ENCODE assay signal across 30 mouse cellular contexts in the genomic region with DNA sequence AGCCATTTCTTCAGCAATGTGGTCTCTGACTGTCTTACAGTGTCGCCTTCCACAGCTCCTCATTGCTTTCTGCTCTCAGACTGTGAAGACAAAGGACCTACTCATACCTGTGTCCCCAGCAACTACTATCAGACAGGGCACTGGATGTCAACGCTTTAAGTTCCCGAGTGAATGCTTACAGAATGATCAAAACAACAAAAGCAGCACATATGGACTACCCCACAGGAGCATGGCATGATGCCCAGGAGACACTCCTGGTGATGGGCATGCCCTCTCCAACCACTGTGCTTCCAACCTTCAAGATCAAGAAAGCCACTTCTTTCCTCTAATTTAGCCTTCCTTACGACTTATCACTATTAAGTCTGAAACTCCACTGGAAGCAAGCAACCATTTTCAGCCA. TPM values are rescaled to one million over a fixed set of nuclear protein-coding genes. Genes with fewer than 3 reads are reported as not detected.
DNase-seq lines count a peak whose midpoint lies in the region; ATAC-seq and TF ChIP-seq lines count a peak whose summit lies in the region.
"Had no signal": no experiment of that assay in that cellular context is flagged by ENCODE, and none has a peak within 500 bp of the region (broad histone marks: within the 10 kb centered on the region; RNA-seq: fewer than 3 reads in every experiment).

No protein-coding gene starts in this region.

- WGBS in heart, adult 2 months, result 92% methylated on average over 4 of the region's 4 CpGs
- 87% methylated on average over 4 of the region's 4 CpGs for WGBS in liver, embryonic 12.5 days (ENCODE audit: insufficient replicate concordance)

- no peak for TF ChIP-seq CTCF in heart, adult 2 months (IDR thresholded peaks at IDR 0.05)

- no peak overlapping the region for H3K9ac ChIP-seq in heart, adult 2 months (ENCODE audit: low read depth, low read length)
- H3K9ac ChIP-seq in liver, embryonic 12.5 days, result no peak overlapping the region
- H3K9ac ChIP-seq: embryonic facial prominence, embryonic 15.5 days; heart, embryonic 15.5 days; hindbrain, embryonic 14.5 days; intestine, embryonic 15.5 days had no signal

- intact Hi-C loops in heart, adult 2 months (cut with DNase I), result no loop called here

- no peak for TF ChIP-seq POLR2A in heart, adult 2 months (IDR thresholded peaks at IDR 0.05; ENCODE audit: insufficient read depth, low read depth, low read length)

- DNase-seq in heart, adult 11 months, result peak; percentile 76
- no peak for DNase-seq in heart, adult 2 months
- DNase-seq in cerebellum, adult 11 months, result peak; percentile 46
- DNase-seq in cerebellum, adult 8-10 months, result peak; percentile 54
- peak; percentile 49 to 64 for DNase-seq in cerebellum, postnatal 14 days
- no peak for DNase-seq in thymus, adult 18-20 months
- DNase-seq in layer of hippocampus, adult 18-20 months (ENCODE audit: low spot score in 2 of 2), result no peak
- DNase-seq: adrenal gland, adult 2 months; adrenal gland, postnatal 25 days; embryo, embryonic 11 days; heart, adult 18-20 months; heart, postnatal 14 days; kidney, adult 18-20 months had no signal

- TF ChIP-seq EP300 in heart, adult 2 months (IDR thresholded peaks at IDR 0.05; ENCODE audit: insufficient read depth, low read depth, low read length), result no peak

- H3K9me3 ChIP-seq in liver, embryonic 12.5 days (replicated peaks), result no peaks in the 10 kb centered on the region
- H3K9me3 ChIP-seq: embryonic facial prominence, embryonic 15.5 days; forebrain, embryonic 10.5 days; heart, embryonic 15.5 days; intestine, embryonic 15.5 days had no signal

- H3K4me3 ChIP-seq in heart, adult 2 months, result no peak overlapping the region
- no peak overlapping the region for H3K4me3 ChIP-seq in liver, embryonic 12.5 days
- H3K4me3 ChIP-seq: embryonic facial prominence, embryonic 15.5 days; erythroblast, embryonic 14.5 days; forebrain, embryonic 10.5 days; heart, embryonic 15.5 days; intestine, embryonic 15.5 days had no signal

- no peaks in the 10 kb centered on the region for H3K4me1 ChIP-seq in heart, adult 2 months (ENCODE audit: control insufficient read depth, insufficient read depth, low read length)
- no peaks in the 10 kb centered on the region for H3K4me1 ChIP-seq in liver, embryonic 12.5 days
- H3K4me1 ChIP-seq: embryonic facial prominence, embryonic 15.5 days; forebrain, embryonic 10.5 days; heart, embryonic 15.5 days; intestine, embryonic 15.5 days had no signal

- no peak overlapping the region for H3K27ac ChIP-seq in heart, adult 2 months
- no peak overlapping the region for H3K27ac ChIP-seq in liver, embryonic 12.5 days
- H3K27ac ChIP-seq: embryonic facial prominence, embryonic 15.5 days; forebrain, embryonic 10.5 days; heart, embryonic 15.5 days; hindbrain, embryonic 14.5 days; intestine, embryonic 15.5 days had no signal

- no peaks in the 10 kb centered on the region for H3K27me3 ChIP-seq in heart, adult 2 months (ENCODE audit: control insufficient read depth, insufficient read depth, low read length)
- H3K27me3 ChIP-seq in liver, embryonic 12.5 days (replicated peaks), result no peaks in the 10 kb centered on the region
- H3K27me3 ChIP-seq: embryonic facial prominence, embryonic 15.5 days; heart, embryonic 15.5 days; intestine, embryonic 15.5 days; Patski had no signal

- no peaks in the 10 kb centered on the region for H3K79me2 ChIP-seq in heart, adult 2 months (replicated peaks; ENCODE audit: control insufficient read depth, insufficient read depth, low read length)

- H3K36me3 ChIP-seq in heart, adult 2 months (ENCODE audit: control insufficient read depth, insufficient read depth, low read length), result no peaks in the 10 kb centered on the region; the same call in 1 of the 2 replicates
- H3K36me3 ChIP-seq in liver, embryonic 12.5 days, result peaks cover 71% of the 10 kb centered on the region

- no peak for ATAC-seq in liver, embryonic 12.5 days
- ATAC-seq: activated CD4-positive, CD25-positive, alpha-beta regulatory T cell, adult 4 months; forebrain, embryonic 14.5 days; intestine, embryonic 15.5 days; Patski had no signal

- H3K4me2 ChIP-seq in liver, embryonic 12.5 days, result no peak overlapping the region
- H3K4me2 ChIP-seq: embryonic facial prominence, embryonic 15.5 days; heart, embryonic 11.5 days; heart, embryonic 15.5 days; hindbrain, embryonic 14.5 days; intestine, embryonic 15.5 days had no signal

RNA-seq across cellular contexts. Expression of a gene that starts 22.9 kb away (rescaled TPM):
- total RNA-seq in heart, adult 2 months (2021), result 10 to 100 TPM; 15.4 to 15.6 TPM
- polyA plus RNA-seq in heart, adult 2 months (2012; rRNA removed), result 9.1 and 9.5 TPM in 2 replicates
- polyA plus RNA-seq in liver, embryonic 12.5 days (2016; fragmentation: Nextera tagmentation; extraction: Ambion mirVana), result 11.9 and 13.3 TPM in 2 replicates
- total RNA-seq in layer of hippocampus, adult 18-20 months (2021), result 10 to 100 TPM; 16.0 to 18.3 TPM

RNA-seq across cellular contexts. Expression of a gene that starts 23.2 kb away (rescaled TPM):
- total RNA-seq in heart, adult 2 months (2021), result 1 to 10 TPM; 5.4 to 6.0 TPM
- polyA plus RNA-seq in heart, adult 2 months (2012; rRNA removed), result 3.9 and 6.9 TPM in 2 replicates
- polyA plus RNA-seq in liver, embryonic 12.5 days (2016; fragmentation: Nextera tagmentation; extraction: Ambion mirVana), result 6.6 and 7.1 TPM in 2 replicates
- 10 to 100 TPM; 34.4 to 34.7 TPM for total RNA-seq in layer of hippocampus, adult 18-20 months (2021)

RNA-seq across cellular contexts. Expression of a gene that starts 40.1 kb away (rescaled TPM):
- total RNA-seq in heart, adult 2 months (2021), result under 1 TPM in 1 of 2 experiments, not detected in 1; 0.18 TPM
- 0.06 TPM in 1 of 2 replicates, not detected in the other for polyA plus RNA-seq in heart, adult 2 months (2012; rRNA removed)
- 0.31 TPM in 2 replicates for polyA plus RNA-seq in liver, embryonic 12.5 days (2016; fragmentation: Nextera tagmentation; extraction: Ambion mirVana)
- total RNA-seq in layer of hippocampus, adult 18-20 months (2021), result 1 to 10 TPM; 2.4 to 2.9 TPM
- total RNA-seq: common myeloid progenitor, adult 5-6 weeks; gastrocnemius, adult 8-10 months; hematopoietic stem cell, adult 5-6 weeks had no signal
- polyA plus RNA-seq: C2C12; erythroblast, embryonic 14.5 days had no signal

RNA-seq across cellular contexts. Expression of a gene that starts 42.8 kb away (rescaled TPM):
- 1 to 10 TPM; 3.6 to 4.4 TPM for total RNA-seq in heart, adult 2 months (2021)
- polyA plus RNA-seq in heart, adult 2 months (2012; rRNA removed), result 2.3 and 4.9 TPM in 2 replicates
- polyA plus RNA-seq in liver, embryonic 12.5 days (2016; fragmentation: Nextera tagmentation; extraction: Ambion mirVana), result 46.3 and 47.9 TPM in 2 replicates
- total RNA-seq in layer of hippocampus, adult 18-20 months (2021), result 1 to 10 TPM; 6.1 to 6.4 TPM
- polyA plus RNA-seq: erythroblast, embryonic 14.5 days had no signal

RNA-seq across cellular contexts. Expression of a gene that starts 59.8 kb away (rescaled TPM):
- under 1 TPM in 1 of 2 experiments, not detected in 1; 0.10 TPM for total RNA-seq in heart, adult 2 months (2021)
- 0.18 TPM in 2 replicates for polyA plus RNA-seq in heart, adult 2 months (2012; rRNA removed)
- not detected in 2 replicates for polyA plus RNA-seq in liver, embryonic 12.5 days (2016; fragmentation: Nextera tagmentation; extraction: Ambion mirVana)
- under 1 TPM; 0.12 to 0.30 TPM for total RNA-seq in layer of hippocampus, adult 18-20 months (2021)
- total RNA-seq: common myeloid progenitor, adult 5-6 weeks; gastrocnemius, postnatal 36 days; hematopoietic stem cell, adult 5-6 weeks; MEL had no signal
- polyA plus RNA-seq: activated CD4-positive, CD25-positive, alpha-beta regulatory T cell, adult 4 months; adrenal gland, adult 2 months; erythroblast, embryonic 14.5 days had no signal

Comparison
In these comparisons a context has a peak if more than half of its experiments do, and no peak if none do; other contexts are left out.
1. DNase-seq: peak in heart, adult 11 months (single experiment), cerebellum, adult 11 months (single experiment), cerebellum, adult 8-10 months (single experiment) and cerebellum, postnatal 14 days (2 of 2); none in heart, adult 2 months (0 of 2), thymus, adult 18-20 months (0 of 2) and layer of hippocampus, adult 18-20 months (0 of 2).
2. RNA of a gene that starts 23.2 kb away (total RNA-seq): 34.4 to 34.7 TPM in layer of hippocampus, adult 18-20 months; 5.4 to 6.0 TPM in heart, adult 2 months; every median in the first group is over 4 times any median in the second.